Mouse (Mus musculus) E14TG2a.4 (cell line): ENCODE results near the gene Abtb1.

Source experiments
- CTCF ChIP-seq: conservative IDR thresholded peaks from 2 replicates; pipeline ENCODE4 v1.5.1; 2014; ENCODE audit warnings: low read length
- NANOG ChIP-seq: IDR thresholded peaks from 2 replicates; pipeline ENCODE4 v1.6.1; 2014; ENCODE audit warnings: borderline replicate concordance, low read length, mixed read lengths
- POU5F1 ChIP-seq: IDR thresholded peaks from 2 replicates; pipeline ENCODE4 v1.6.1; 2014; ENCODE audit warnings: low read length, borderline replicate concordance

DNA sequence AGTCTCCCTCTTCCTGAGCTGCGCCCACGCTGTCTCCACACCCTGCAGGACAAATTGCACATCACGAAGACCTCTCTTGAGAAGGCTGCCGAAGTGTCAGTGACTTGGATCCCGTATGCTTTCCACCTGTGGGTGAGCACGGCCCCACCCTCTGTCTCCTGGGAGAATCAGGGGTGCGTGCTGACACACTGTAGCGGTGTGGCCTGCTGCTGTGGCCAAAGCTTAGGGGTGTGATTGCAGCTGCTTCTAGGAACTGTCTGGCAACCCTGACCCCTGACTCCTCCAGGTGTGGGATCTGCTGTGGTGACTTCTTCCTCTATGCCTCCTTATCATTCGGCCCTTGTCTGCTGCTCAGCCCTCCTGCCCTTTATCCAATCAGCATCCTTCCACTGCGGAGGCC lies 28.0 kb downstream of the Abtb1 start:
- no peak for TF ChIP-seq CTCF
- TF ChIP-seq NANOG = no peak
- no peak for TF ChIP-seq POU5F1
